Mouse (Mus musculus): ENCODE results near the gene Ttc3. TPM values are rescaled to one million over a fixed set of nuclear protein-coding genes. Genes with fewer than 3 reads are reported as not detected.

Ttc3 gene
- polyA plus RNA-seq, 1 experiment from 2014 or later, result 484 TPM

DNA sequence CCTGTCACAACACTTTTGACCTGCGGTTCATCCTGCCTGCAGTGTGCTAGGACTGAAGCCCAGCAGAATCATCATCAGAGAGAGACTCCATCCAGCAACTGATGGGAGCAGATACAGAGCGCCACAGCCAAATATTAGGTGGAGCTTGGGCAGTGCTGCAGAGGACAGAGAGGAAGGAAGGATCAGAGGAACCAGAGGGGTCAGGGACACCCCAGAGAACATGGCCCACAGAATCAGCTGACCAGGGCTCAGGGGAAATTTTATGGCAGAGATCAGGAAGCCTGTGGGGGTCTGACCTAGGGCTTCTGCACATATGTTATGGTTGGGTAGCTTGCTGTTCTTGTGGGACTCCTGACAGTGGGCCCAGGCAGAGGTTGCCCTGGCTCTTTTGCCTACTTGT is 147.2 kb downstream of the Ttc3 start:
- DNase-seq (ENCODE audit: low spot score), result no peak
- Histone ChIP-seq H3K27ac (ENCODE audit: low read depth, low read length) (no peak overlapping the region), H3K4me3 (ENCODE audit: low read depth, low read length) (no peak overlapping the region), H3K36me3 (ENCODE audit: control insufficient read depth, insufficient read depth, low read length) (no peaks in the 10 kb centered on the region), H3K9ac (ENCODE audit: low read length) (no peak overlapping the region), H3K27me3 (ENCODE audit: control insufficient read depth, insufficient read depth, low read length) (no peaks in the 10 kb centered on the region), H3K4me1 (replicated peaks; ENCODE audit: control insufficient read depth, insufficient read depth, low read length) (no peaks in the 10 kb centered on the region), H3K9me3 (ENCODE audit: control insufficient read depth, low read length) (no peaks in the 10 kb centered on the region), H3K4me2 (ENCODE audit: low read depth, low read length, severe bottlenecking) (no peak overlapping the region)
- WGBS, result 96% methylated on average over 2 of the region's 2 CpGs
- ATAC-seq (replicated peaks; ENCODE audit: low FRiP score), result no peak

Other genes starting within 250 kb of the Ttc3 start
- gene Hlcs, start 57.0 kb upstream of the Ttc3 start, polyA plus RNA-seq (2014; fragmentation: Nextera tagmentation; extraction: Ambion mirVana), result 13.8 TPM in 2 replicates
- 5.4 and 5.7 TPM in 2 replicates for gene Ripply3, start 42.2 kb upstream of the Ttc3 start, polyA plus RNA-seq (2014; fragmentation: Nextera tagmentation; extraction: Ambion mirVana)
- gene Pigp, start 1.2 kb downstream of the Ttc3 start, polyA plus RNA-seq (2014; fragmentation: Nextera tagmentation; extraction: Ambion mirVana), result 92.3 and 97.6 TPM in 2 replicates
- gene Vps26c, start 156.2 kb downstream of the Ttc3 start, polyA plus RNA-seq (2014; fragmentation: Nextera tagmentation; extraction: Ambion mirVana), result 51.3 and 59.6 TPM in 2 replicates
- 12.0 and 13.5 TPM in 2 replicates for gene Dyrk1a, start 199.4 kb downstream of the Ttc3 start, polyA plus RNA-seq (2014; fragmentation: Nextera tagmentation; extraction: Ambion mirVana)

Measured in forebrain, embryonic 11.5 days (tissue).